Mouse (Mus musculus): ENCODE measurements at regions not wholly inside any gene's neighbourhood (a gene's known extent, or its start where the extent isn't known, plus 50 kb on each side); places are given as distances from the start of the nearest gene placed in this dataset.
"Not testable (repeated sequence)": the region's sequence is repeated elsewhere in the genome, so short reads cannot be mapped to it uniquely, and the experiment has no call there.

- DNase-seq = peak; percentile 82
Measured at GRCm38 (mm10) chr4:146263038-146263685, 106.5 kb downstream of the Zfp600 start.

GRCm38 (mm10) chr4:146263790-146264189 lies 107.2 kb downstream of the Zfp600 start:
- not testable (repeated sequence) for DNase-seq

GRCm38 (mm10) chr4:146270119-146270747 lies 113.6 kb downstream of the Zfp600 start:
- not testable (repeated sequence) for DNase-seq
